Mouse (Mus musculus): Measurements from ENCODE around the gene C1qtnf1. TPM values are rescaled to one million over a fixed set of nuclear protein-coding genes. Genes with fewer than 3 reads are reported as not detected.

Gene C1qtnf1
- polyA plus RNA-seq, 2 experiments = 12.4 to 12.5 TPM

- no peak for ATAC-seq (ENCODE audit: low FRiP score, low read depth)
- H3K36me3 ChIP-seq (ENCODE audit: control insufficient read depth, insufficient read depth, low read length) = no peaks in the 10 kb centered on the region
- H3K4me2 ChIP-seq (replicated peaks; ENCODE audit: low read depth, low read length, severe bottlenecking) = no peak overlapping the region
- 40% methylated on average over 4 of the region's 4 CpGs for WGBS
- no peak overlapping the region for H3K4me3 ChIP-seq (replicated peaks; ENCODE audit: low read length)
- H3K9ac ChIP-seq (ENCODE audit: low read depth, low read length, severe bottlenecking) = 0 out of 2 replicates have a peak overlapping the region, but pooled peaks have one; percentile 1
- no peaks in the 10 kb centered on the region for H3K9me3 ChIP-seq (ENCODE audit: control insufficient read depth, low read length)
- DNase-seq (ENCODE audit: low spot score) = no peak
- H3K4me1 ChIP-seq (ENCODE audit: control insufficient read depth, insufficient read depth, low read length) = peaks cover 51% of the 10 kb centered on the region
- no peaks in the 10 kb centered on the region for H3K27me3 ChIP-seq (ENCODE audit: control insufficient read depth, insufficient read depth, low read length)
- no peak for TF ChIP-seq POLR2A (IDR thresholded peaks at IDR 0.05; ENCODE audit: borderline replicate concordance, extremely low read depth, insufficient read depth, insufficient read length)
- no peak overlapping the region for H3K27ac ChIP-seq (replicated peaks; ENCODE audit: low read depth, low read length)
Measured at GRCm38 (mm10) chr11:118430291-118430885, 2.4 kb downstream of the C1qtnf1 start.

GRCm38 (mm10) chr11:118431100-118431948, 3.3 kb downstream of the C1qtnf1 start:
- no peak overlapping the region for H3K4me2 ChIP-seq (replicated peaks; ENCODE audit: low read depth, low read length, severe bottlenecking)
- WGBS = 60% methylated on average over 16 of the region's 16 CpGs
- no peaks in the 10 kb centered on the region for H3K36me3 ChIP-seq (ENCODE audit: control insufficient read depth, insufficient read depth, low read length)
- H3K4me3 ChIP-seq (replicated peaks; ENCODE audit: low read length) = no peak overlapping the region
- no peaks in the 10 kb centered on the region for H3K27me3 ChIP-seq (ENCODE audit: control insufficient read depth, insufficient read depth, low read length)
- H3K4me1 ChIP-seq (ENCODE audit: control insufficient read depth, insufficient read depth, low read length) = peaks cover 51% of the 10 kb centered on the region
- ATAC-seq (ENCODE audit: low FRiP score, low read depth) = no peak
- 0 out of 2 replicates have a peak overlapping the region, but pooled peaks have one; percentile 26 for H3K27ac ChIP-seq (replicated peaks; ENCODE audit: low read depth, low read length)
- no peak for TF ChIP-seq POLR2A (IDR thresholded peaks at IDR 0.05; ENCODE audit: borderline replicate concordance, extremely low read depth, insufficient read depth, insufficient read length)
- no peaks in the 10 kb centered on the region for H3K9me3 ChIP-seq (ENCODE audit: control insufficient read depth, low read length)
- DNase-seq (ENCODE audit: low spot score) = no peak
- H3K9ac ChIP-seq (ENCODE audit: low read depth, low read length, severe bottlenecking) = no peak overlapping the region

GRCm38 (mm10) chr11:118433398-118433868, 5.4 kb downstream of the C1qtnf1 start:
- Histone ChIP-seq H3K27me3 (ENCODE audit: control insufficient read depth, insufficient read depth, low read length) (no peaks in the 10 kb centered on the region), H3K9me3 (ENCODE audit: control insufficient read depth, low read length) (no peaks in the 10 kb centered on the region), H3K4me3 (replicated peaks; ENCODE audit: low read length) (peak overlapping the region; percentile 16; the same call in 1 of the 2 replicates), H3K36me3 (ENCODE audit: control insufficient read depth, insufficient read depth, low read length) (no peaks in the 10 kb centered on the region), H3K27ac (replicated peaks; ENCODE audit: low read depth, low read length) (no peak overlapping the region; the same call in 1 of the 2 replicates), H3K4me2 (replicated peaks; ENCODE audit: low read depth, low read length, severe bottlenecking) (peak overlapping the region; percentile 35), H3K4me1 (ENCODE audit: control insufficient read depth, insufficient read depth, low read length) (peaks cover 45% of the 10 kb centered on the region), H3K9ac (ENCODE audit: low read depth, low read length, severe bottlenecking) (0 out of 2 replicates have a peak overlapping the region, but pooled peaks have one; percentile 16)
- ATAC-seq (ENCODE audit: low FRiP score, low read depth) (no peak), DNase-seq (ENCODE audit: low spot score) (peak; percentile 38)
- WGBS = 65% methylated on average over 10 of the region's 10 CpGs
- TF ChIP-seq POLR2A (IDR thresholded peaks at IDR 0.05; ENCODE audit: borderline replicate concordance, extremely low read depth, insufficient read depth, insufficient read length) = no peak

- ATAC-seq (ENCODE audit: low FRiP score, low read depth) (no peak), DNase-seq (ENCODE audit: low spot score) (no peak)
- H3K9me3 ChIP-seq (ENCODE audit: control insufficient read depth, low read length) = no peaks in the 10 kb centered on the region
- H3K4me3 ChIP-seq (replicated peaks; ENCODE audit: low read length) = peak overlapping the region; percentile 16
- peak overlapping the region; percentile 35 for H3K4me2 ChIP-seq (replicated peaks; ENCODE audit: low read depth, low read length, severe bottlenecking)
- H3K36me3 ChIP-seq (ENCODE audit: control insufficient read depth, insufficient read depth, low read length) = no peaks in the 10 kb centered on the region
- no peak for TF ChIP-seq POLR2A (IDR thresholded peaks at IDR 0.05; ENCODE audit: borderline replicate concordance, extremely low read depth, insufficient read depth, insufficient read length)
- no peaks in the 10 kb centered on the region for H3K27me3 ChIP-seq (ENCODE audit: control insufficient read depth, insufficient read depth, low read length)
- H3K27ac ChIP-seq (replicated peaks; ENCODE audit: low read depth, low read length) = no peak overlapping the region; the same call in 1 of the 2 replicates
- peaks cover 41% of the 10 kb centered on the region for H3K4me1 ChIP-seq (ENCODE audit: control insufficient read depth, insufficient read depth, low read length)
- peak overlapping the region; percentile 18; the same call in 1 of the 2 replicates for H3K9ac ChIP-seq (ENCODE audit: low read depth, low read length, severe bottlenecking)
- 45% methylated on average over 13 of the region's 13 CpGs for WGBS
Measured at GRCm38 (mm10) chr11:118434093-118434492, 6.1 kb downstream of the C1qtnf1 start.

GRCm38 (mm10) chr11:118436471-118436935, 8.5 kb downstream of the C1qtnf1 start:
- Histone ChIP-seq H3K9me3 (ENCODE audit: control insufficient read depth, low read length) (no peaks in the 10 kb centered on the region), H3K4me3 (replicated peaks; ENCODE audit: low read length) (no peak overlapping the region), H3K4me1 (ENCODE audit: control insufficient read depth, insufficient read depth, low read length) (peaks cover 25% of the 10 kb centered on the region), H3K27me3 (ENCODE audit: control insufficient read depth, insufficient read depth, low read length) (no peaks in the 10 kb centered on the region), H3K9ac (ENCODE audit: low read depth, low read length, severe bottlenecking) (no peak overlapping the region), H3K36me3 (ENCODE audit: control insufficient read depth, insufficient read depth, low read length) (no peaks in the 10 kb centered on the region), H3K4me2 (replicated peaks; ENCODE audit: low read depth, low read length, severe bottlenecking) (no peak overlapping the region), H3K27ac (replicated peaks; ENCODE audit: low read depth, low read length) (no peak overlapping the region)
- WGBS = 40% methylated on average over 6 of the region's 6 CpGs
- TF ChIP-seq POLR2A (IDR thresholded peaks at IDR 0.05; ENCODE audit: borderline replicate concordance, extremely low read depth, insufficient read depth, insufficient read length) = no peak
- ATAC-seq (ENCODE audit: low FRiP score, low read depth) (no peak), DNase-seq (ENCODE audit: low spot score) (no peak)

Measured in limb, embryonic 14.5 days (tissue).